Mouse (Mus musculus) heart, adult 8-10 months (tissue): ENCODE results near the gene Slc35c2. TPM values are rescaled to one million over a fixed set of nuclear protein-coding genes. Genes with fewer than 3 reads are reported as not detected.

Experiments
- DNase-seq: peaks from one replicate; pipeline ENCODE4 v3.0.0; 2022; ENCODE audit warnings: low spot score
- total RNA-seq, 4 experiments: library from RNA; stranded (reverse); gene quantifications; 2 replicates each; pipeline ENCODE4 v1.2.4; 2022

Gene Slc35c2
- total RNA-seq, 4 experiments from 2014 or later: 17.9 to 22.1 (median 19.5) TPM

- no peak for DNase-seq
Observed at GRCm38 (mm10) chr2:165312381-165312780, 24.7 kb upstream of the Slc35c2 start.

- DNase-seq: no peak
Observed at GRCm38 (mm10) chr2:165311577-165311976, 23.9 kb upstream of the Slc35c2 start.

- DNase-seq: no peak
Observed at GRCm38 (mm10) chr2:165310818-165311425, 23.3 kb upstream of the Slc35c2 start.

- no peak for DNase-seq
Observed at GRCm38 (mm10) chr2:165307801-165308200, 20.1 kb upstream of the Slc35c2 start.

GRCm38 (mm10) chr2:165305438-165305837 is 17.8 kb upstream of the Slc35c2 start:
- no peak for DNase-seq

- no peak for DNase-seq
Observed at GRCm38 (mm10) chr2:165304819-165305218, 17.1 kb upstream of the Slc35c2 start.

GRCm38 (mm10) chr2:165303354-165304012 is 15.8 kb upstream of the Slc35c2 start:
- no peak for DNase-seq

- DNase-seq: no peak
Observed at GRCm38 (mm10) chr2:165301409-165301808, 13.7 kb upstream of the Slc35c2 start.

GRCm38 (mm10) chr2:165300885-165301284 is 13.2 kb upstream of the Slc35c2 start:
- no peak for DNase-seq

- DNase-seq: no peak
Observed at GRCm38 (mm10) chr2:165300424-165300823, 12.8 kb upstream of the Slc35c2 start.

GRCm38 (mm10) chr2:165297429-165297828 is 9.8 kb upstream of the Slc35c2 start:
- no peak for DNase-seq

GRCm38 (mm10) chr2:165296571-165296970 is 8.9 kb upstream of the Slc35c2 start:
- peak; percentile 25 for DNase-seq

GRCm38 (mm10) chr2:165288315-165289031 is 804 bp upstream of the Slc35c2 start:
- peak; percentile 81 for DNase-seq

- no peak for DNase-seq
Observed at GRCm38 (mm10) chr2:165286361-165287201, 1.1 kb downstream of the Slc35c2 start.

GRCm38 (mm10) chr2:165285621-165286020 is 2.0 kb downstream of the Slc35c2 start:
- no peak for DNase-seq

GRCm38 (mm10) chr2:165285034-165285433 is 2.6 kb downstream of the Slc35c2 start:
- no peak for DNase-seq

- no peak for DNase-seq
Observed at GRCm38 (mm10) chr2:165284377-165284776, 3.3 kb downstream of the Slc35c2 start.

GRCm38 (mm10) chr2:165283644-165284043 is 4.0 kb downstream of the Slc35c2 start:
- no peak for DNase-seq

- peak; percentile 31 for DNase-seq
Observed at GRCm38 (mm10) chr2:165281779-165282311, 5.8 kb downstream of the Slc35c2 start.

- no peak for DNase-seq
Observed at GRCm38 (mm10) chr2:165279351-165279750, 8.3 kb downstream of the Slc35c2 start.

GRCm38 (mm10) chr2:165277188-165277740 is 10.4 kb downstream of the Slc35c2 start:
- DNase-seq: no peak
